Mouse (Mus musculus) lung, adult 2 months (tissue): ENCODE data around the gene Tmem269. TPM values are rescaled to one million over a fixed set of nuclear protein-coding genes. Genes with fewer than 3 reads are reported as not detected.

Experiments
- DNase-seq: peaks from one replicate; pipeline ENCODE4 v3.0.0; 2022
- H3K4me1 ChIP-seq: fragments of 200-500 bp; 2 replicates; pipeline ENCODE4 v1.6.1; 2011; ENCODE audit warnings: low read length; ENCODE audit not compliant: control insufficient read depth, insufficient read depth
- H3K4me3 ChIP-seq: fragments of 200-500 bp; replicated peaks from 2 replicates; pipeline ENCODE3; 2011; ENCODE audit warnings: low read depth, mild to moderate bottlenecking, control low read depth, low read length; ENCODE audit errors: extremely low read depth
- CTCF ChIP-seq: fragments of 200-500 bp; IDR thresholded peaks from 2 replicates; pipeline ENCODE4 v1.5.1; 2011; ENCODE audit warnings: mild to moderate bottlenecking, low read length, control low read depth; ENCODE audit not compliant: insufficient read depth
- POLR2A ChIP-seq: fragments of 200-500 bp; IDR thresholded peaks from 2 replicates; pipeline ENCODE4 v1.6.1; 2011; ENCODE audit warnings: low read depth, mild to moderate bottlenecking, control low read depth, low read length, borderline replicate concordance; ENCODE audit errors: extremely low read depth
- WGBS: fragments of 180-500 bp; shearing (Covaris S2); methylation state at CpG from one replicate; pipeline ENCODE4 v1.1.7; 2018; 5-methylcytosine and 5-hydroxymethylcytosine counted together
- polyA plus RNA-seq: library from polyadenylated mRNA; depleted of rRNA; stranded (reverse); fragments of >200 nt; gene quantifications from 2 replicates; pipeline ENCODE4 v1.2.3, GENCODE M21; 2012; rRNA removed

Tmem269 gene
- 0.25 and 0.28 TPM in 2 replicates for polyA plus RNA-seq

DNA sequence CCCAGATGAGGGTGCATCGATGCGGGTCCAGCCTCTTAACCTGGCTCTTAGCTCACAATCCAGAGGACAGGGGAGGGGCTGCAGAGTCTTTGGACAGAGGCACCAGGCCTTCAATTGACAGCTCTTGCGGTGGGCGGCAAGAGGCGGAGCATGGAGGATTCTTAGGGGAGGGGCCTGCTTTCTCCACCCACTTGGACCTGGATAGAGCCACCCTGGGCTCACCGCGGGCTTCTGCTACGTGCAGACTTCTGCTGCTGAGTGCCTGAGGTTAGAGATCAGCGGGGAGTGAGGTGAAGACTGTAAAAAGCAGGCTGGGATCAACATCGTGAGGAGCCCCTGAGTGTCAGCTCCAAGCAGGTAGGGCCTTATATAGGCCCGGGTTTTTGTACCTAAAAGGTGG is at the start of gene Tmem269:
TSS of gene Tmem269 (minus strand) at position 49 of the 400 bp plus-strand sequence.
- Histone ChIP-seq H3K4me3 (no peak within 1 kb of the TSS), H3K4me1 (no peaks in the 10 kb centered on the region)
- no peak for TF ChIP-seq CTCF
- TF ChIP-seq POLR2A = no peak
- WGBS = 20% methylated on average over 11 of the region's 11 CpGs
- DNase-seq = no peak

DNA sequence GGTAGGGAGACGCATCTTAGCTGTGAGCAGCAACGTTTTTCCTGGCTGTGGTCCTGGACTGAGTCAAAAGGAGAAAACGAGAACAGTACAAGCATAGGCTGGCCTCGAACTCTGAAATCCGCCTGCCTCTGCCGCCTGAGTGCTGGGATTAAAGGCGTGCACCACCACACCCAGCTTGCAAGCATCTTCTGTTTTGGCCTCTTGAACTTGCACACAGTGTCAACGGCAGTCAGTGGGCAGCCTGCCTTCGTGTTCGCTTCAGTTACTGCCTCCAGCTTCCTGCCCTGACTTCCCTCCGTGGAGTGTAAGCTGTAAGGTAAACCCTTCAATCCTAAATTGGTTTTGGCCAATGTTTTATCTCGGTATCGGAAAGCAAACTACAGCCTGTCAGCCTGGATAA is 48.6 kb upstream of the Tmem269 start:
- no peak overlapping the region for H3K4me3 ChIP-seq
- H3K4me1 ChIP-seq = peaks cover 3% of the 10 kb centered on the region
- WGBS = 55% methylated on average over 13 of the region's 13 CpGs
- TF ChIP-seq POLR2A = no peak
- TF ChIP-seq CTCF = no peak
- no peak for DNase-seq

DNA sequence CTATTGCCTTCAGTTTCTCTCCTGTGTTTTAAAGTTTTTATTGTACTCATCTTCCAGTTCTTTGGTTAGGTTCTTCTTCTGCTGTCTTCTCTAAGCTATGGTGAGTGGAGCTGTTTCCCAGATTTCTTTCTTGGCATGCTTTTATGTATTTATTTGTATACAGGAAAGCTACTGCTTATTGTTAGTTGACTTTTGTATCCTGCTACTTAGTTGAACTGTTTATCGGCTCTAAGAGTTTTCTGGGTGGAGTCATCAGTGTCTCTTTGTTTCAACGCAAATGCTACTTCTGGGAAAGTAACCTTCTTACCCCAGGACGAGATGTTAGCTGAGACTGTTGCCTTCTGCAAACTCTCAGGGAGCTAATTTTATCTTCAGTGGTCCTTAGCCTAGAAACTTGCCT is 45.4 kb upstream of the Tmem269 start:
- DNase-seq = no peak
- peaks cover 6% of the 10 kb centered on the region for H3K4me1 ChIP-seq
- TF ChIP-seq POLR2A (no peak), CTCF (no peak)
- H3K4me3 ChIP-seq = no peak overlapping the region
- WGBS = 25% methylated on average over 3 of the region's 3 CpGs

DNA sequence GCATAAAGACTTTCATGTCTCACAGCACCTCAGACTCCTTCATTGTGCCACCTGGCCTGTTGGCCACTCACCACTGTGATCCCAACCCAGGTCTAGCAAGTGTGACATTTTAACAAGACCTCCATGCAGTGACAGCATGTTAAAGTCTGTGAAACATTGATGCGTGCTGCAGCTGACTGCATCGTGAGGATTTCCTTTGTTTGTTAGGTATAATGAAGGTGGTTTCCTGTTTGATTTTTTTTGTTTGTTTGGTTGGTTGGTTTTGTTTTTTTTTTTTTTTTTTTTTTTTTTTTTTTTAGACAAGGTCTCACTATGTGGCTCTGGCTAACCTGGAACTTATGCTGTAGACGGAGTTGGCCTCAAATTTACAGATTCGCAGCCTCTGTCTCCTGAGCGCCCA is 44.5 kb upstream of the Tmem269 start:
- TF ChIP-seq POLR2A (no peak), CTCF (no peak)
- 75% methylated on average over 5 of the region's 5 CpGs for WGBS
- Histone ChIP-seq H3K4me3 (no peak overlapping the region), H3K4me1 (peaks cover 6% of the 10 kb centered on the region)
- no peak for DNase-seq

DNA sequence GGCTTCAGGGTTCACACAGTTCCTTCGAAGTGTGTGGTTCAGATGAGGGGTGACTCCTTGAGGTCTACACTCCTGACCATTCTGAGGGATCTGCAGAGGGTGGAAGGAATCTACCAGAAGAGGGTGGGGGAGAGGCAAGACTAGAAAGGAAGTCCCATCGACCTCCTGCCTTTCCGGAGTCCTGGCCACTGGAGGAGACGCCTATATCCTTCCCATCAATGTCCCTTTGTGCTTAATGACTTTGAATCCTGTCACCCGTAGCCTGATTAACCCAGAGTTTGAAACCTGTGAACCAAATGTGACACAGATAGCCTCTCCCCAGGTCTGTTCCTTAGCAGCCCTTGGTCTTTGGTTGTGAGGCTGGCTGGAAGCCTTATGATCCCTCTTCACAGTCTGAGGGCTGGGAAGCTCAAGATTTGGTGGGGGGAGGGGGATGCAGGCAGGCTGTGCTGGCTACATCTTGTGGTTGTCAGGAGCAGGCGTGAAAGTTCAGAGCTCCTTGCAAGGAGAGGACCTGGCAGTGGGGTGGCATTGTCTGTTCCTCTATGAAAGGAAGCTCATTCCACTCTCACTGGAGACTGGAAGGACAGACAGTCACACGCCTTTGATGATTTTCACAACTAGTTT is 43.2 kb upstream of the Tmem269 start:
- H3K4me1 ChIP-seq = peaks cover 6% of the 10 kb centered on the region
- WGBS = 37% methylated on average over 7 of the region's 7 CpGs
- H3K4me3 ChIP-seq = no peak overlapping the region
- TF ChIP-seq CTCF (no peak), POLR2A (0 out of 2 replicates have a peak, but pooled peaks have one; percentile 12)
- DNase-seq = no peak

DNA sequence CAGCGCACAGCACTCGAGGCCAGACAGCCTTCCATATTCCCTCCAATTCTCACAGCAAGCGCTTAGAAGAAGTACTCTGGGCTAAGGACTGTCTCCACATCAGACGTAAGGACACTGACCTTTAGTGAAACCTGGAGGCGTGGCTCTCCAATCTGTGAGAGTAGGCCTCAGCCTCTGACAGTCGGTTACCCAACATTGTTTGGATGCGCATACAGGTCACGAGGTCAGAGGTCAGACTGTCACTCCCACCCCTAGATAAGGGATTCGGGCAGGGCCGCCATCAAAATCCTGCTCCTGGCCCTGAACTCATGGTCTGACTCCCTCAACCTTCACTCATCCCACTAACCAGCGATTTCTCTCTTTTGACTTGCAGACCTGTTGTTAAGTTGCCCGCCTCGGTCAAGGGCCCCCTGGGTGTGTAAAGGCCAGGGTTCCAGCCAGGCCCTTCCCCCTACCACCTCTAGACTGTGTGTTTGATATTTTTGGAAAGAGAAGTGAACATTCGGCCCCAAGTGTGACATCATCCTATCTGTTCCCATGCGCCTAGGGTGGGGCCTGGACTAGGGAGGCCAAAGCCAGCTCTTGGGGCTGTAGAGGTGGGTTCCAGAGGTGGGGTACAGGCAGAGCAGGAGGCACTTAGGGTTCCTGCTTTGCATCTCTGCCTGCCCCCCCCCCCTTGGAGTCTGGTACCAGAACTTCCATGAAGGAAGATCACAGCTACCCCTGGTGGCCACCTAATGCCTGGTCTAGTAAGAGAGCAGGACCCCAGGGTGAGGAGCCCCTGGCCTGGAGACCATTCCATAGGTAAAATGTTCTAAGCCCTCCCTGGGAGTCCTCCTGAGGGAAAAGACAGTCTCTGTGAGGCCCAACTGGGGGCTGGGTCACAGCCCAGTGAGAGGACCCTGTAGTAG is 41.6 kb upstream of the Tmem269 start:
- H3K4me3 ChIP-seq = no peak overlapping the region
- H3K4me1 ChIP-seq = peaks cover 6% of the 10 kb centered on the region
- no peak for DNase-seq
- no peak for TF ChIP-seq CTCF
- no peak for TF ChIP-seq POLR2A
- 86% methylated on average over 15 of the region's 15 CpGs for WGBS

DNA sequence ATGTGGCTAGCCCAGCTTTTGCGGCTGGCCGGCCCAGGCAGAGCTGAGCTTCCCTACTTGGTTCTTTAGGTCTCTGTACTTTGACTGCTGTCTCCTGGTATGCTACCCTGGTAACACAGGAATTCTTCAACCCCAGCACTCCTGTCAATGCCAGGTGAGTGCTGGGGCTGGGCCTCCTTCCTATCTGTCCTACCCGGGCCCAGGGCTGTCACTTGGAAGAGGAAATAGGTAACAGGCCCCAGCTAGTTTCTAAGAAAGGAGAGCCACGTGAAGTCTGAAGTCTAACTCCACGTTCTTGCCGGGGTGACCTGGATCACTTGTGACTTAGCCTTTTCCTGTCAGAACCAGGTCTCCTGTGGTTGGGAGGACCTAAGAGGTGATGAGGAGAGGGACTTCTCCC is 39.1 kb upstream of the Tmem269 start:
- no peak for DNase-seq

DNA sequence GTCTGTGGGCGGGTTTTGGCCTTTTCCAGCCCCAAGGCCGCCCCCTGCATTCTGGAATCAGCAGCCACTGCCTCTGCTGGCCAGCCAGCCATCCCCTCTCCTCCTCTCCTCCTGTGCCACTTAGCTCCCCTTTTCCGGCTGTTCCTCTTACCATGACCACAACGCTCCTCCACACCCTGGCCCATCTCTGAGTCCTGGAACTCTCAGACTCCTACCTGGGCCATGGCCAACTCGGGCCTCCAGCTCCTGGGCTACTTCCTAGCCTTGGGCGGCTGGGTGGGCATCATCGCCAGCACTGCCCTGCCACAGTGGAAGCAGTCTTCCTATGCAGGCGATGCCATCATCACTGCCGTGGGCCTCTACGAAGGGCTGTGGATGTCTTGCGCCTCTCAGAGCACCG is 37.3 kb upstream of the Tmem269 start, which contains the start of gene Cldn19:
TSS of gene Cldn19 (plus strand) at position 64 of the 400 bp plus-strand sequence.
- DNase-seq = no peak
- 89% methylated on average over 12 of the region's 12 CpGs for WGBS
- no peak within 1 kb of the TSS for H3K4me3 ChIP-seq
- H3K4me1 ChIP-seq = 0 out of 2 replicates have a peak, but pooled peaks cover 2% of the 10 kb centered on the region
- TF ChIP-seq CTCF (no peak), POLR2A (no peak)

More for the DNA sequence above, 39.1 kb upstream of the Tmem269 start:
- H3K4me1 ChIP-seq = 0 out of 2 replicates have a peak, but pooled peaks cover 4% of the 10 kb centered on the region
- 65% methylated on average over 6 of the region's 6 CpGs for WGBS
- H3K4me3 ChIP-seq = no peak overlapping the region
- TF ChIP-seq POLR2A (no peak), CTCF (no peak)

DNA sequence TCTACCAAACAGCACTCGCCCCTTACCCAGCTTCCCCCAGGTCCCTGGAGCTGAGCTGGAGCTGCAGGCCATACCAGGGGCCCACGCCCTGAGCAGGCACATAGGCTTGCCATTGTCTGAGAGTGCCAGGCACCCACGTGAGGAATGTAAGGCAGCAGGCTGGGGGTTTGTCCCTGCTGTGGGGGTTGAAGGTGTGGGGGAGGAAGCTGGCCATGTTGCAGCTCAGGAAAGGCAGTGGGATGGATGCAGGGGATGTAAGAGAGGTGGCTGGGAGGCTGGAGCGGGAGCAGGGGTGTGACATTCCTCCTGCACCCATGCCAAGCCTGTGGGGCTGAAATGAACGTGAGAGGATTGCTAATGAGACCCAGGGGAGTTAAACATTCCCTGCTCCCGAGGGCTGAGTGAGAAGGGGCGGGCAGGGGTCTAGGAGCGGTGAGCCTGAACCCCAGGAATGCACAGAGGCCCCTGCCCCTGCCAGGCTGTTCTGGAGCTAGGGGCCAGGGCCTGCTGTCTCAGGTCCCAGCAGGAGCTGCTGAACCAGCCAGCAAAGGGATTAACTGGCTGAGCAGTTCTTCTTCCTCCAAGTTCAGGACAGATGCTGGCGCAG is 36.1 kb upstream of the Tmem269 start:
- TF ChIP-seq POLR2A (no peak), CTCF (no peak)
- no peak for DNase-seq
- Histone ChIP-seq H3K4me1 (0 out of 2 replicates have a peak, but pooled peaks cover 2% of the 10 kb centered on the region), H3K4me3 (no peak overlapping the region)
- 66% methylated on average over 9 of the region's 9 CpGs for WGBS
